Mouse (Mus musculus): ENCODE results near the gene Rack1.
"Not testable (repeated sequence)": the region's sequence is repeated elsewhere in the genome, so short reads cannot be mapped to it uniquely, and the experiment has no call there.

Gene Rack1

DNA sequence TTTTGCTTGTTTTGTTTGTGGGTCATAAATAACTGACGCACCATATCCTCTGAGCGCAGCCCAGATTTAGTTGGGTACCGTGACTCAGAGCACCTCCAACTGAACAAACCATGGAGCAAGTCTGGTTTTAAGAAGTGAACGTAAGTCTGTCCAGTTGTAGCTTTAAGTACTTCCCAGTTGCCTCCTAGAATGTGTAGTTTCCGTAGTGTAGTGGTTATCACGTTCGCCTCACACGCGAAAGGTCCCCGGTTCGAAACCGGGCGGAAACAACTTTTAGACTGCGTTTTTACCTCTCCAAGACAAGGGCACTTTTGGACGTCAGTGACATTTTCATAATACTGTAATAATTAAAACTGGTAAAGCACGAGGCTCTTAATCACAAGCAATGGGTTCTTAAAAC is 18.2 kb downstream of the Rack1 start:
- peak; percentile 97 for DNase-seq (ENCODE audit: low read depth, low spot score)

DNA sequence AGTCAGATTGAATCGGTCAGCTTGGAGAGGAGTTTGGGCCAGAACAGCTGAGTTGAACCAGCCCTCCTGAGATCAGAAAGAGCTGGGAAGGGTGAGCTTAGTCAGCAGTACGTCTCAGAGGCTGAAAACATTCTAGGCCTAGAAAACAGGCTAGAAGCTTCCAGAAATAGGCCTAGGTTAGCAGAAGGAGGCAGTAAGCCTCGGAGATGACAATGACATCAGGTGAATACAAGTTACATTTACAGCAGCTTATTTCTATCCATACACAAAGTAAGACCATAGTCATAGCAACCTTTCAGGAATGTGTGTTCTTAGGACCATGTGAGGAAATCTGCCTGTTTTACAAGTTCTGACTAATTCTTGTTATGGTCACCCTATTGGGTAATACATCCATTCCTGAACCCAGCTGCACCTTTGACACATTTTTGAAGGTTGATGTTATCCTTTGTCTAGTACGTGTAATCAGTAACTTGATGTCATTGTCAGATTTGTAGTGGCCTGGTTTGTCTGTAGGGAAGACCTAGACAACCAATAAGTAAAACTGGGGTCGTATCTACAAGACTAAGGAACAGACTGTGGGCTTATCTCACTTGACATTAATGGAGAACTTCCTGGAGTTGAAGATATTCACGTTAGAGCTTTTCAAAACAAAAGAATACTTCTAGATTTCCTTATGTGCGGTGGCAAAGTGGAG is 19.6 kb downstream of the Rack1 start:
- DNase-seq (ENCODE audit: low read depth, low spot score), result no peak

DNA sequence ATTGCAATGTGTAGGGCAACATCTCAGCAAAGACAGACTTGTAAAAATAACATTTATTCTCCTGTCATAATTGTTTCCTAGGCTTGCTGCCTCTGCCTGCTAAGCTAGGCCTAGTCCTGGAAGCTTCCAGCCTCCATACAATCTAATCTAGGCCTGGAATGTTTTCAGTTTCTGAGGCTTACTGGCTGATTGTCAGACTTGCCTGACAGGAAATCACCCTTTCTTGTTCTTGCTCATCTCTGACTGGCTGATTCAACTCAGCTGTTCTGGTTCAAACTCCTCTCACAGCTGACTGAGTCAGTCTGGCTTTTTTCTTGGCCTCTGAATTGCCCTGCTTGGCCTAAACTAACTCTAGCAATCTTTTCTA is 20.2 kb downstream of the Rack1 start:
- no peak for DNase-seq (ENCODE audit: low read depth, low spot score)

DNA sequence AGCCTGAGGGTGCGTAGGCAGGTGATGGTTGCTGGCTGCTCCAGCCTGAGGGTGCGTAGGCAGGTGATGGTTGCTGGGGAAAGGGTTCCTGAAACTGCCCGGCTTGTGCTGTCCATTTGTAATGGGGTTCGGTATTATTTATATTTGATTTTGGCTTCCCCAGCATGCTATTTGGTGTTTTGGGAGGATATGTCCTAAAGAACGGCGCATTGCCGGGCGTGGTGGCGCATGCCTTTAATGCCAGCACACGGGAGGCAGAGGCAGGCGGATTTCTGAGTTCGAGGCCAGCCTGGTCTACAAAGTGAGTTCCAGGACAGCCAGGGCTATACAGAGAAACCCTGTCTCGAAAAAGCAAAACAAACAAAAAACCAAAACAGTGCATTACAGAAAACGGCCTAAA is 21.2 kb downstream of the Rack1 start:
- not testable (repeated sequence) for DNase-seq (ENCODE audit: low read depth, low spot score)

DNA sequence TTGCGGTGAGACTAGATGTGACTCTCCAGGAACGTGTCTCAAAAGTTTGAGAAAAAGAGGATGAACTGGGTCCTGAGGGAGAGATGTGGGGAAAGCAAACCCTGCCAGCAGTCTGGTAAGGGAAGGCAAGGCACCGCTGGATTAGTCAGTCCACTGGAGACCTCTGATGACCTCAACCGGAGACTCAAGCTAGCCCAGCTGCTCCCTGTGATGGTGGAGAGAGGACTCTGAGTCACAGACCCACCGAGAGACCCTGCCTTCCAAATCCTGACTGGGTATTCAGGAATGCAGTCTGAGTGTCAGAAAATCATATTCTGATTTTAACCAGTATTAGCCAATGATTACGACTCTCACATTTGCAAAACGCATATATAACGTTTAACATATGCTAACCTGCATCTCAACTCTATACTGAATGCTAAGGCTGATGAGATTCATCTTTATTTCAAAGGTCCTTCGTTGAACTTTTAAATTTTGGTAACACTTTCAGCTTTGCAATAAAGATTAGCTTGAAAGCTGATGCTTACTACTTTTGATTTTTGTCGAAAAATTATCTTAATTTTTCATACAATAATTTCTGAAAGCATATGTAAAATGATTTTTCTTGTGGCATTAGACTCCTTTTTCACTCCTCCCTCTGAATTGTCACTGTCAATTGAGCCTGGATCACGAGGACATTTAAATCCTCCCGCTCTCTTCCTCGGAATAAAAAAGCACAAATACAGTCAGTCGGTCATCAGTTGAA is 22.8 kb downstream of the Rack1 start:
- DNase-seq (ENCODE audit: low read depth, low spot score), result no peak

DNA sequence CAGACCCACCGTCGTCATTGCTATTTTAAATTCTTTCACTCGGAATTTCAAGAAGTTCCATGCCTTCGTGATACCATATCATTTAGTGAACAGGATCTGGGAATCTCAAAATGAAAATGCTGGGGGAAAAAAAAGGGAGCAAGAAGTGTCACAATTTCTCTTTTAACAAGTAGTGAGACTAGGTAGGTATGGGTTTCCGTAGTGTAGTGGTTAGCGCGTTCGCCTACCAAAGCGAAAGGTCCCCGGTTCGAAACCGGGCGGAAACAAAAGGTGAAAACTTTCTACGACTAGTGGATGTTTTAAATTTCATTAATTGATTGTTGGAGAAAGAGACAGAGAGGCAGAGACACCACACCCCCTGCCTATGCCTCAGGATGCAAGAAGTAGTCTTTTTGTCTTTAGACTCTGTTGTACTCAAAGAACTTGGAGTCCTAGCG is 23.4 kb downstream of the Rack1 start:
- peak; percentile 93 for DNase-seq (ENCODE audit: low read depth, low spot score)

DNA sequence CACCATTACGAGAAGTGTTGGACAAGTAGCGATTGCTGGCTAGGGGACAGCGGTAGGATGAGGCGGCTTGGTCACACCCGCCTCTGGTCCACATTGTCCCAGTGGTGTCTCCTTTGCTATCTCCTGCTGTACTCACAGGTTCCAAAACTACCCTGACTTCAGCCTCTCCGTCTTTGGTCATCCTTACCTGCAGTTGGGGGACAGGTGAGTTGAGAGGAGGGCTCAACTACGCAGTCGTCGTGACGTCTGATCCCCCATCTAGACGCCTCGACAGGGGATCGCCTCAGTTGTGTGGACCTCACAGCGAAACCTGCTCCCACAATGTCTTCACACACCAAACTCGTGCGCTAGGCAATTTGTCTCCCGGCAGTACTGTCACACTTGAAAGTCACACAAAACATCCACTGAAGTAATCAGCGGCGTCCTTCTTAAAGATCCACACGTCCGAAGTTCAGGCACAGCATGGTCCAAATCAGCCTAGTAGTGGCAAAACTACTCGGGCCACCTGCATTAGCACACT is 24.2 kb downstream of the Rack1 start:
- DNase-seq (ENCODE audit: low read depth, low spot score), result no peak

DNA sequence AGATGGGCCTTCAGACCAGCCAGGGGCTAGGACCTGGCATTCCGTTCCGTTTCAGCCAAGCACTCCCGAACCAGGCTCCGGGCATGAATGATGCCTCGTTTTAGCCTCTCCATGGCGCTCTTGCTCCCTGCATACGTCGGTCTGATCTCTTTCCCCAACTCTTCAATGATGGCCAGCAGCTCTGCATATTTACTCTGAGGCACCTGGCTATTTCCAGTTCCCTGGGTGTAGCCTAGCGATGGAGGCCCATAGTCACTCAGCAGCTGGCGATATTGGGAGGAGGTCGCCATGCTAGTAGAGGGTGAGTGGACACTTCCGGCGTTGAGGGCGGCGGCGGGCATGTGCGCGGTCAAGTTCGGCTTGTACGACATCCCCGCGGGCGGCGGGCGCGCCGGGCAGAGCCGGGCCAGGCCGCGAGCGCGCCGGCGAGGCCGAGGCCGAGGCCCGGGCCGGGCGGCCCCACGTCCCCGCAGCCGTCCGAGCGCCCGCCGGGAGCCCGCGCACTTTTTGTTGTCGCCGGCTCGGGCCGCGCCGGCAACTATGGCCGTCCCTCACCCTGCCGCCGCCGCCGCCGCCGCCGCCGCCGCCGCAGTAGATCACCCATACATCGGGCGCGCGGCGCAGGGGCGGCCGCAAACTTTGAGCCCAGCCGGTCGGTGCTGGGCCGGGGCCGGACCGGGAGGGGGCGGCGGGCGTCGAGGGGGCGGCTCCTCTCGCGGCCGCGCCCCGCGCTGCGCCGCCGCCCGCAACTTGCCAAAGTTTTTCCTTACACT is 26.0 kb downstream of the Rack1 start, which contains the start of the genes Trim7 and Gm12184:
Gene Trim7 (plus strand): TSS at position 162 of the 773 bp plus-strand sequence.
Gene Gm12184 (minus strand): TSS at position 677 of the 773 bp plus-strand sequence.
- not testable (repeated sequence) for DNase-seq (ENCODE audit: low read depth, low spot score)

DNA sequence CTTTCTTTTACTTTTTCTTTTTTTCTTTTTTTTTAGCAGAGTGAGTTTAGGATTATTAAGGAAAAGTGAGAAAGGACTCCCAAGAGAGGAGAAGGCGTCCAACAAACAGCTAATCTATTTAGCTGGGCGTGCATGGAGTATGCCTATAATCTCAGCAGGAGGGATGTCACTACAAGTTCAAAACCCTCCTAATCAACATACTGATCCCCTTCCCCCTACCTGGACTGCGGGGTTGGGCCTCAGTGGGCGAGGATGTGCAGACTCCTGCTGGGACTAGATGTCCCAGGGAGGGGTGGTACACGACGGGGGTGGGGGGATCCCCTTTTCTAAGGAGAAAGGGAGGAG is 26.6 kb downstream of the Rack1 start:
- peak; percentile 49 for DNase-seq (ENCODE audit: low read depth, low spot score)

DNA sequence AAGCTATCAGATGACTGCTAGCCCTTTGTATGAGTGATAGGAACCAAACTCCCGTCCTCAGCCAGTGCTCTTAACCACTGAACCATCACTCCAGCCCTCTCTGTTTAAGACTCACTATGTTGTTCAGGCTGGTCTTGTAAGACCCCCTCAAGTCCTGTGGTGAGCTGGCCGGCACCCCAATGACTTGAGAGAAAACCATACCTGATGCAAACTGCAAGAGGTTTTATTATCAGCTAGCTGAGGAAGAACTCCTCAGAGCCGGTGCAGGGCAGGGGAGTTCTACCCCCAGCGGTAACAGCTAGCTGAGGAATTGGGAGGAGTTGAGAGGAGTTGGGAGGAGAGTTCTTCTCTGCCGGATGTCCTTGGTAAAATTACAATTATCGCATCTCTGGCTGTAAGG is 27.8 kb downstream of the Rack1 start:
- DNase-seq (ENCODE audit: low read depth, low spot score), result no peak

DNA sequence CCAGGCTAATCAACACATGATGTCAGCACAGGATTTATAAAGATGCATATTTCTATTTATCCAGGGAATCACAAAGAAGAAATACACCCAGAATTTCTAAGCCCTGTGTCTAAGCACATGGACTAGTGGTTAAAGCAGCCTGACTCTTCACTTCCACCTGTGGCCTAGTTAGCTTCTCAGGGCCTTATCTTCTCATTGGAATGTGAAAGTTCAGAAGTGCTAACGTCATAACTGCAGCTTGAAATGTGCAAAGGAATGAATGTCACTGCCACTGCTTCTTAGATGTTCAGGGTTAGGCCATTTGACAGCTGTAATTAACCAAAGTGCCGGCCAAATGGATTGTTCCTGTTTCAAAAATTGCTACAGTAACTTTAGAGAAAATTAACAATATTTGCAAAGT is 30.1 kb downstream of the Rack1 start:
- DNase-seq (ENCODE audit: low read depth, low spot score), result no peak

DNA sequence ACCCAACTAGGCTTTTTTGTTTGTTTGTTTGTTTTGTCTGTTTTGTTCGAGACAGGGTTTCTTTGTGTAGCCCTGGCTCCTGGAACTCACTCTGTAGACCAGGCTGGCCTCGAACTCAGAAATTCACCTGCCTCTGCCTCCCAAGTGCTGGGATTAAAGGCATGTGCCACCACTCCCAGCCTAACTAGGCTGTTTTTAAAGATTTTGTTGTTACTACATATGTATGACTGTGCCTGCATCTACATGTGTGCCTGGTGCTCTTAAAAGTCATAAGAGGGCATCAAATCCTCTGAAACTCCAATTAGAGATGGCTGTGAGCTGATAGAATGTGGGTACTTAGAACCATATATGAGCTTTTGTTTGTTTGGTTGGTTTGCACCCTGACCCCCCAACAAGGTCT is 31.1 kb downstream of the Rack1 start:
- DNase-seq (ENCODE audit: low read depth, low spot score), result no peak

DNA sequence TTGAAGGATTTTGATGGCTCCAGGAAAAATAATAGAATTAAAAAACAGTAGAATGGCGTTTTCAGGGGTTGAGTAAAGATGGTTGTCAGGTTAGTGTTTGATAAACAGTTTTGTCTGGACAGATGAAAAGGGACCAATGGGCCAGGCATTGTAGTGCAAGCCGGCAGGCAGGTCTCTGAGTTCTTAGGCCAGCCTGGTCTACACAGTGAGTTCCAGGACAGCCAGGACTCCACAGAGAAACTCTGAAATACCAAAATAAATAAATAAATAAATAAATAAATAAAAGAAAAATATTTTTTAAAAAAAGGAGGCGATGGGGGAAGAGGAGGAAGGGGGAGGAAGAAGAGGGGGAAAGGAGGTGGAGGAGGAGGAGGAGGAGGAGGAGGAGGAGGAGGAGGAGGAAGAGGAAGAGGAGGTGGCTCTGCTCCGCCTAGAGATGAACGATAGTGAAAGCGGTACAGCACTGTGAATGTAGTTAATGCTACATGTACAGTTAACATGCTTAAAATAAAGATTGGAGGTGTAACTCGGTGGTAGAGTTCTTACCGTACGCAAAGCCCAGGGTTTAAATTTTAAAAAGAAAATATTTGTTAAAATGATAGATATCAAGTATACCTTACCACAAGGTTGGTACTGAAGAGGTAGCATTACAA is 33.1 kb downstream of the Rack1 start:
- DNase-seq (ENCODE audit: low read depth, low spot score), result no peak

DNA sequence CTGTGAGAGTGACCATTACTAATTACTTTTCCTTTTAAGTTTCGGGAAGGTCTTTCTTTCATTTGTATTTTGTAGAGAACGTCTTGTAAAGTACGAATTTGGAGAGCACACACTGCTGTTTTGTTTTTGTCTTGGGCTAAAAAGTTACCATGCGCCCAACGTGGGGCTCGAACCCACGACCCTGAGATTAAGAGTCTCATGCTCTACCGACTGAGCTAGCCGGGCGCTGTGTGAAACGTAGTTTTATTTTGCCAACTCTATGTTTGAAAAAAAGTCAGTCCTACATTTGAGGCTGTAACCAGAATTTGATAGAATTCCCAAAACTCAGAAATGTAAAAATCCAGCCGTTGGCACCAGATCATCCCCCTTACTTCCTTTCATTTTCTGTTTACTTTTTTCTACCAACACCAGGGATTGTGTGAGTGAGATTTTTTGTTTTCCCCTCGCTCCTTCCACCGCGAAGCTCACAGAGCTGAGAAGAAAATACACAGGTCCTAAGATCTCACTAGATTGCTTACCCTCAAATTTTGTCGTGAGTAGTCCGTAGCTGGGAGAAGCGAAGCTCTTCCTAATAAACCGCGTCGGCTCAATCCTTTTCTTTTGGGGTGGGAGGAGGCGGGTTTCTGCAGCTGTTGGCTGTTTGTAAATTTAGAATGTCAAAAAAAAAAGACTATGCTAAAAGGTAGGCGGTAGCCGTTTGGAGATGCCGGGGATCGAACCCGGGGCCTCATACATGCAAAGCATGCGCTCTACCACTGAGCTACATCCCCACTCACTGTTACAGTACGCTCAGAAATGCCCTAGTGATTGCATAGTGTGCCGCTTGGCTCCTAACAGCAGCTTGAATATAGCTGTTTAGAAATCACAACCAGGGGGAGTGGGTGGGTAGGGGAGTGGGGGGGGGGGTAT is 33.9 kb downstream of the Rack1 start:
- peak; percentile 91 for DNase-seq (ENCODE audit: low read depth, low spot score)

DNA sequence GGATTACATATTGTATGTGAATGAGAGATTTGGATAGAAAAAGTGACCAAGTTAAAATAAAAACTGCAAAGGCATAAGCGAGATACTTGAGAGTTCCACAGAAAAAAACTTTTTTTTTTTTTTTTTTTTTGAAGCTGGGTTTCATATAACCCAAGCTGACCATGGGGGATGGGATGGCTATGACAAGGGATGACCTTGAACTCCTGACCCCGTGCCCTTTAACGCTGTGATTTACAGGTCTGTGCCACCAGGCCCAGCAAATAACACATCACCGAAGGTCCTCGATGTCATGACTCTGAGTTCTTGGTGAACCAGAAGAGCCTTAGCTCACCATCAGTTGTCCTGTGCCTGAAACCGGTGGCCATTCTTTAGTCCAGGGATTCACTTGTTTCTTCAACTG is 35.8 kb downstream of the Rack1 start:
- no peak for DNase-seq (ENCODE audit: low read depth, low spot score)

DNA sequence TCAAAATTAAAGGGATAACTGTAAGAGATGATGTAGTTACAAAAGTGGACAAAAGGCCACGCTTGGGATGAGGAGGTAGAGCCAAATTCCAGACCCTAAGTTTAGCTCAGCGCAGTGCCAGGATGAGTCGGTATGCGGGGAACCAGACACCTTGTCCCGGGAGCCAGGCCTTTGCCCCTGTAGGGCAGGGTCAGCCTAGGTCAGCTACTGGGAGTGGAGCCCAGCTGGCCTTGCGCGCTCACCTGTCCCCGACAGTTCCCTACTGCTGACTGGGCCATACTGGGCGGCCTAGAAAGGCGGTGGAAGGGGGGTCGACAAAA is 36.8 kb downstream of the Rack1 start:
- no peak for DNase-seq (ENCODE audit: low read depth, low spot score)

DNA sequence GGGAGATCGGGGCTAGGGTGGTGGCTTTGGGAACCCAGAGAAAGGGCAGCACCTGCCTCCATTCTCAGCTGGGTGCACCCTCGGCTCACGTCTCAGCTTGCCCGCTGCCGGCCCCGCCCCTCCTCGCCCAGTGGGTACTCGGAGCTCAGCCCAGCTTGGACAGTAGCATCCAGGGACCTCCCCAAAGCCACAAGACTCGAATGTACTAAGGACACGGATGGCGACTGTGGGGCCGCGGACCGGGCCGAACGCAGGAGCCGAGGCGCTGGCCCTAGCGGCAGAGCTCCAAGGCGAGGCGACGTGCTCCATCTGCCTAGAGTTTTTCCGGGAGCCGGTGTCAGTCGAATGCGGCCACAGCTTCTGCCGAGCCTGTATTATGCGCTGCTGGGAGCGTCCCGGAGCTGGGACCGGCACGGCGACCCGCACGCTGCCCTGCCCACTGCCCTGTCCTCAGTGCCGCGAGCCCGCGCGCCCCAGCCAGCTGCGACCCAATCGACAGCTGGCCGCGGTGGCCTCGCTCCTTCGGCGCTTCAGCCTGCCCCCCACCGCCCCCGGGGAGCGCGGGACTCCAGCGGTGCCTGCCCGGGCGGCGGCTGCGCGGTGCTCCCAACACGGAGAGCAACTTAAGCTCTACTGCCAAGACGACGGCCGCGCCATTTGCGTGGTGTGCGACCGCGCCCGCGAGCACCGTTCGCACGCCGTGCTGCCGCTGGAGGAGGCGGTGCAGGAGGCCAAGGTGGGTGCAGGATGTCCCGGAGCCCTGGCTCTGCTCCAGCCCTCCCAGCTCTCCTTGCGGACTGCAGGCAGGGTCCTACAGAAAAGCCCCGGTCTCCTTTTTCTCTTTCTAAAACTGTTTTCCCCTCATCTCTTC is 37.4 kb downstream of the Rack1 start:
- no peak for DNase-seq (ENCODE audit: low read depth, low spot score)

DNA sequence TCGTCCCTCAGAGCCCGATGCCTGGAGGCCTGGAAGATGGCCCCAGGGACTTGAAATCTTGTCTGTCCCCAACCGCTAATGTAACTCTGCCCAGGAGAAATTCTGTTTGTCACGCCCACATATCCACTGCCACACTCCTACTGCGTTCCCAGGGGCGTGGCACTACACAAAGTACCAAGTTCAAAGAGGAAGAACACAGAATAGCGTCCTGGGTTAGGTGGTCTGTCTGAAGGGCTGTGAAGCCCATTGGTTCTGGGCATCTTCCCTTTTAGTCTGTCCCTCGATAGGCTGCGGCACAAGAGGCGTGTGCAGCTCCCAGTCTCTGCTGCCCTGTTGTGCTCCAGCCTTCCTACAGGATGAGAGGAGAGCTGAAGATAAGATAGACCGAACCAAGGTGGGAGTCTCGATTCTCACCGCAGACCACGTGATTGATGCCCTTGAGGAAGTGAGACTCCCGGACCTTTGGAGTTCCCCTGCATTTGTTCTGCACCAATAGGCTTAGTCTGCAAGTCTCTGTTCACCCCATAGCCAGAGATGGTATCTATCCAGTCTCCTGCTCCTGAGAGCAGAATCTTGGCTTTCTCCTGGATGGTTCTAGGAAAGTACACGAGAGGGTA is 38.2 kb downstream of the Rack1 start:
- DNase-seq (ENCODE audit: low read depth, low spot score), result no peak

DNA sequence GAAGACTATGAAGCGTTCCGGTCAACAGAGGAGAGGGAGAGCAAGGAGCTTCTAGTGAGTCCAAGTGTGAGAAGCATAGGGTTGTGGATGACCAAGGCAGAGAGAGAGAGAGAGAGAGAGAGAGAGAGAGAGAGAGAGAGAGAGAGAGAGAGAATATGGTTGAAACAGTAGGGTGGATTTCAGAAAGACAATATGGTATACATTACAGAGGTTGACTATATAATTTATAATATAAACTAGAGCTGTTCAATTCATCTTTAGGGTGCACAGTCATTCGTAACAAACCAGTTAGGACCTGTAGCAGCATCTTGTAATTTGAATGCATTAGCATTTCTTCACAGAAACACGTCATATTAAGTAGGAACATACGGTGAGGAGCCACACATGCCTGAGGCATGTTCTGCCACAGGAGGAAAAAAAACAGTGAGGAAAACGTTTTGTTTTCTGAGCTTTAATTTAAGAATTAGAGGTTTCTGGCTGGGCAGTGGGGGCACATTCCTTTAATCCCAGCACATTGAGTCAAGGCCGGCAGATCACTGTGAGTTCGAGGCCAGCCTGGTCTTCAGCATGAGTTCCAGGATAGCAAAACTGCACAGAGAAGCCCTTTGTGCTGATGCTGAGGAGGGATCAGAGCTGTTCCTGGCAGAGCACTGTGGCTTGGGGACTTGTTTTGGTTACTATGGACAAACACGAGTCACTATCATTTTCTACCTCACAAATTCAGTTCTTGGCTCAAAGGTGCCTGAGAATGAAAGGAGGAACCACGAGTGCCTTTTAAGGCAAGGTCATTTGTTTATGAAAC is 38.9 kb downstream of the Rack1 start:
- DNase-seq (ENCODE audit: low read depth, low spot score), result no peak
